Mouse (Mus musculus): ENCODE data around the gene Abl2. TPM values are rescaled to one million over a fixed set of nuclear protein-coding genes. Genes with fewer than 3 reads are reported as not detected.

Gene Abl2
- polyA plus RNA-seq, 1 experiment = 11.0 TPM

- no peak overlapping the region for H3K27ac ChIP-seq (ENCODE audit: insufficient read depth, low read length)
- H3K4me1 ChIP-seq (ENCODE audit: control insufficient read depth, insufficient read depth, insufficient read length) = no peaks in the 10 kb centered on the region
- no peak for TF ChIP-seq CTCF (IDR thresholded peaks at IDR 0.05; ENCODE audit: extremely low read depth, insufficient read depth, insufficient read length, insufficient replicate concordance)
- TF ChIP-seq POLR2A (IDR thresholded peaks at IDR 0.05; ENCODE audit: low read depth, low read length) = no peak
- no peak overlapping the region for H3K4me3 ChIP-seq (ENCODE audit: extremely low read depth, insufficient read depth, insufficient read length)
- 91% methylated on average over 7 of the region's 7 CpGs for WGBS
- DNase-seq (ENCODE audit: low read depth in 1 of 2, low spot score in 2 of 2) = no peak
- peaks cover 29% of the 10 kb centered on the region for H3K36me3 ChIP-seq (ENCODE audit: control insufficient read depth, insufficient read depth, low read length)
- H3K27me3 ChIP-seq (ENCODE audit: control insufficient read depth, insufficient read depth, low read length) = no peaks in the 10 kb centered on the region
Measured at GRCm38 (mm10) chr1:156686025-156686661, 127.6 kb downstream of the Abl2 start.

Other genes with a start within 250 kb of the Abl2 start
- not detected in 2 replicates for gene Nphs2, start 248.1 kb upstream of the Abl2 start, polyA plus RNA-seq (2012; rRNA removed)
- 27.1 and 33.6 TPM in 2 replicates for gene Gm2000, start 192.7 kb upstream of the Abl2 start, polyA plus RNA-seq (2012; rRNA removed)
- gene Axdnd1, start 137.6 kb upstream of the Abl2 start, polyA plus RNA-seq (2012; rRNA removed) = not detected in 2 replicates
- gene Soat1, start 84.5 kb upstream of the Abl2 start, polyA plus RNA-seq (2012; rRNA removed) = 21.3 and 26.0 TPM in 2 replicates
- gene Gm10031, start 34.8 kb upstream of the Abl2 start, polyA plus RNA-seq (2012; rRNA removed) = 15.4 and 17.3 TPM in 2 replicates
- 32.2 and 65.8 TPM in 2 replicates for gene Tor3a, start 115.6 kb downstream of the Abl2 start, polyA plus RNA-seq (2012; rRNA removed)
- 8.9 and 9.6 TPM in 2 replicates for gene Fam20b, start 160.3 kb downstream of the Abl2 start, polyA plus RNA-seq (2012; rRNA removed)

All from spleen, adult 2 months (tissue).